Mouse (Mus musculus): ENCODE measurements around the gene Atxn1.
A peak's percentile ranks its signal among the peaks of the same experiment; 100 is the strongest.

The Atxn1 gene

DNA sequence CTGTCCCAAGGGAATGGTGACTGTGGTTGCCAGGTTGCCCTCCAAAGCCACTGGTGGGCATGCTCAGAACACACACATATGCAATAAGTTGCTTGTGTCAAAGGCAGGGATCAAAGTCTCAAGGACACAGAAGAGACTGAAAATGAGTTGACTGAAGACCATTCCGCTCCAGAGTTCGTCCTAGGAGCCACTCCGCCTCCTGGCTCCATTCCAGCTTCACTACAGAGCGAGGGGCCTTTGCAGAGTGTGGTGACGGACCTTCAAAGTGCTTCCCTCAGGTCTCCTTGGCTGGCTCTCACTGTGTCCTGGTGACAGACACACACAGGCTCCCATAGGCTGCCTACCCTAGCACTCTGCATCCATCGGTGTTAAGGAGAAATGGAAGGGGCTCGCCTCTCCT, 411.1 kb downstream of the Atxn1 start:
- DNase-seq = no peak

GRCm38 (mm10) chr13:45547549-45547948, 417.3 kb downstream of the Atxn1 start:
- no peak for DNase-seq

DNA sequence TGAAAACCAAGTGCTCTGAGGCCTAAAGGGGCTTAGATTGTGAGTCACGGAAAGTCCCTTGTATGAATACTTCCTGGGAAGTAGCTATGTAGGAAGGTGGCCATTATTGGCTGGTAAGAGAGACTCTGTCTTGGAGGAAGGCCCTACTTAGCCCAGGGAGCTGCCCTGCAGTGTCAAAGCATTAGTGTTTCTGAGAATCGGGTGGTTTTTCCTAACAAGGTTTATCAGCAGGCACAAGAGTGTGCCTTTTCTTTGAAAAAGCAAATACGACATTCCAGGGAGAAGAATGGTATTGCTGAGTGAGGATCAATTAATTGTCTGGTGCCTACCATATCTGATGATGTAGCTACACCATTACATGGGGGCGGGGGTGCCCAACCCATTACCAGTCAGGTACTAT, 417.9 kb downstream of the Atxn1 start:
- DNase-seq = no peak

DNA sequence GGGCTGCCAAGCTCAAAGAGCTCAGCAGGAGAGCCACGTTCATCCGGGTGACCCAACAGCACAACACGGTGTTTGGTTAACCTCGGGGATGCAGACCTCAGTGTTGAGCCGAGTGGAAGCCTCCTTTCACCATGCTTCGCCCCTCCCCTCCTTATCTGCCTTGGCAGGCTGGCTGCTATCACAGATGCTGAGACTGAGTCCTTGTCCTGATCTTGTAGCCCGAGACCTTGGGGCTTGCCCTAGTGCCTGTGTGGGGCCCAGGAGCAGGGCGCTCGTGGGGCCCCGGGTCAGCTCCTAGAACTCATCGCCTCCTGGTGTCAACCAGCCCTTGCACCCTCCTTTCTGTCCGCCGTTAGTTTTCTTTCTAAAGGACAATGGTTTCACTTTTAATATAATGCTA, 418.8 kb downstream of the Atxn1 start:
- DNase-seq = no peak

DNA sequence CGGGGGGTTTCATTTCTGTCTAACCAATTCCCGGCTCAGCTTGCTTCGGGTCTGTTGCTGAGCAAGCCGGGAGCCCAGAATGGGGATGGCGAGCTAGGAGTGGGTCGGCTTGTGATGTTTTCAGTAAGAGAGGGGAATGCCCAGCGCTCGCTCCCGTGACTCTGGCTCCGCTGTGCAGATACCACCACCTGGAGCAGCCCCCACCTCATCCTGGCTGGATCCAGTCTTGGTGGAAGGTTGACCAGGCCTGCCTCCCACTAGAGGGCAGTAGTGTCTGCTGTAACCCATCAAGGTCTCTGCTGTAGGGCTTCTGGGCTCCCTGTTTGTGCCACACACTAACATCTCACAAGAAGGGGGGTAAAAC, 425.6 kb downstream of the Atxn1 start:
- peak; percentile 90 to 92 for DNase-seq

DNA sequence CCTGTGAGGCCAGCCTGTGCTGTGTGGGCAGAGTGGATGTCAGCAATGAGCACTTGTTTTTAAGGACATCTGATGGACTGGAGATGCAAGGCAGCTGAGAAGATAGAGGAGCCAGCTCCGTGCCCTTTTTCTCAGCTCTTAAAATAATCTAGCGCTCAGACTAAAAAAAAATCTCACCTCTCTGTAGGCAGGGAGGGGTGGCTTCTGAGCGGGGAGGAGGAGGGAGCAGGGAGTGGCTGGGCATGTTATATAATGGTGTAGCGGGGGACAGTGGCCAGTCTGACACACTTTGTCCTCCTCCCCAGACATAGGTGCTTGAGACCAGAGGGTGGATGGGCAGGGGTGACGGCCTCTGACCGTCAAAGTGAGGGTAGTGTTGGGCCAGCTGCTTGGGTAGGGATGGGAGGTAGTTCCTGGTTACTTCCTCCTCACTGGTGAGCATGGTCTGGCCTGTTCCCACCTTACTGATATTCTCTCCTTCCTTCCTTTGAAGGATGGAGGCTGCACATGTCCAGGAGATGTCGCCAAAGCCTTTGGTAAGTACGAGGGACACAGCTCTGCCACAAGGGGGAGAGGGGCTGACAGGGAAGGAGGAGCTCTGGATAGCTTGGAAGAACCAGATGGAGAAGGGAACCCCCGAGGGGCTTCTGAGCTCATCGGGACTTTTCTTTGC, 426.1 kb downstream of the Atxn1 start:
- DNase-seq = peak; percentile 82 to 89

- DNase-seq = peak in 1 of 2 experiments; percentile 49
These were observed 426.7 kb downstream of the Atxn1 start for GRCm38 (mm10) chr13:45538091-45538490.

DNA sequence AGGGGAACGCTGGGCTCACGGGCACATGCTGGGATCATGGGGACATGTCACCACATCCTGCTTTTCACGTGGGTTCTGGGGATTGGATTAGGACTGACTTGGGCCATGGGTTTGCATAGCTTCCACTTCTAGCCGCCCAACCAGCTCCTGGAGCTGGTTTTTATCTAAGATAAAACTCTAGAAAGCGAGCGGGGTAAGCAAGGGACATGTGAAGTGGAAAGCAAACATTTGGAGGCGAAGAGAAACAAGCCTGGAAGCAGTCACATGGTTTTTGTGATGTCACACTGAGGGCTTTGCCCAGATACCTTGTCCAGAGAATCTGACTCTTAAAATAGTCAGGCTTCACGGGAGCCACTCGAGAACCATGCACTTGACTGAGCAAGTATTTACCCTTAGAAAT, 427.7 kb downstream of the Atxn1 start:
- no peak for DNase-seq

- no peak for DNase-seq
These were observed 428.9 kb downstream of the Atxn1 start for GRCm38 (mm10) chr13:45535731-45536453.

DNA sequence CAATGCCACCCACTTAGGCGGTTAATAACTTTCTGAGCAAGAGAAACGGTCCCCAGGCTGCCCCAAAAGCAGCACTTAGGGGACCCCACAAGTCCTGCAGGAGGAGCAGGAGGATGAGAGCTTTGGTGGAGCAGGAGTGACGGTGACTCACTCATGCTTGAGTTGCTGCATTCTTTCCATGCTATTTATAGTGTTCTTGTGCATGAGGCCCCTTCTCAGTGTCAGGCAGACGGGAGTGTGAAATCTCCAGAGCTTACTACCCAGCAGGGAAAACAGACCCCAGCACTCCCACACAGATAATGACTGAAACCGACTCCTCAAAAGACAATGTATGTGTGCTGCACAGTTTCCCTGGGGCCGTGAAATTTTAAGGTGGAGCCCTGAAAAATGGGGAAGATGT, 434.1 kb downstream of the Atxn1 start:
- no peak for DNase-seq

DNA sequence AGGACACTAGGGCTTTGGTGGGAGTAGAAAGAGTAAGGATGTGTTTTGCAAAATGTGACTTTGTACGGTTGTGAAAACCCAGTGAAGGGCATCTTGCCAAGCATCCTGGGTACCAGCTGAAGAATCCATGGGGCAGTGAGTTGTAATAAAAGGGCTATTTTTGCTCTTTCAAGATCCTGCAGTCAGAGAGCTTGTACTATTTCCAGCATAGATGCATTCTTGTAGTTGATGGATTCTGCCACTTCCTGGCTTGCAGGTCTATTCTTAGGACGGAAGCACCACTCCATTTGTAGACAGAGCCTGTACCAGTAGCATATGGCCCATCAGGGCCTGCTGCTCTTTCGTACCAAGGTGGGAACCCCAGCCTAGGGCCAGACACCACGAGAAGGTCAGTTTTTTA, 436.0 kb downstream of the Atxn1 start:
- DNase-seq = peak; percentile 67

- no peak for DNase-seq
These were observed 437.4 kb downstream of the Atxn1 start for GRCm38 (mm10) chr13:45527232-45527964.

- DNase-seq = peak; percentile 65 to 71
These were observed 438.6 kb downstream of the Atxn1 start for GRCm38 (mm10) chr13:45526230-45526629.

- no peak for DNase-seq
These were observed 439.9 kb downstream of the Atxn1 start for GRCm38 (mm10) chr13:45524791-45525435.

GRCm38 (mm10) chr13:45524305-45524704, 440.5 kb downstream of the Atxn1 start:
- peak; percentile 78 for DNase-seq

DNA sequence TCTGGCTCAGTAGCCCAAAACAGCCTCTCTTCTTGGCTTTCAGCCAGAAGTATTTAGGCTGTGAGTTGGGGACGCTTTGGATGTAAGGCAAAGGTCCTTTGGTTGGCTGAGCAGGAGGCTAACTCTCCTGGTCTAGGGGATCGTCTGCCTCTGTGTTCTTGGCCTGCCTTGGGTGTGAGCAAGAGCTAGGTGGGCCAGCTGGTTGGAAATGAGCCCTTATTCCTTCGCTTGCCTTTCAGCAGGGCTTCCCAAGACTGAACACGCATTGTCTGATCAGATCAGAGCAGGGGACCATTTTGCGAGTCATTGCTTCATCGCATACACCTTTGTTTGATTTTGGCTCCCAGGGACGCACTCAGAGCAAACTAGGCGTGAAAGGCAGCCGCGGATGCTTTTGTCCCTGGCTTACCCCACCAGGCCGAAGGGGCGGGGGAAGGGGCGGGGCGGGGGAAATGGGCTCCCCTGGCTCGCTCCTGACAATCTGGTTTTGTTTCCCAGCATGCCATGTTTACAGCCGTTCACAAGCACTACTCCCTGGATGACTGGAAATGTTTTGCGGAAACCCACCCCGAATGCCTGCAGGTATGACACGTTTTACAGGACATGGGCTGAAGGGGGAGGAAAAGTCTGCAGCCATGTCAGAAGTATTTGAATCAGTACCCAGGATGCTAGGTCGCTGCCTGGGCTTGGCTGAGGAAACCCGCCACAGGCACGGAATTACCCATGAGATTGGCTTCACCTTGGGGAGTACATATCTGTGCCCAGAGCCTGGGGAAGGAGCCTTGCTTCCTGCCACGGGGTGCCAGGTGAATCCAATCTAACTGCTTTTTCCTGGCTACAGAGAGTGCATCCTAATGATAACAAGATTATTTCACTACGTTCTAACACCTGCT, 448.1 kb downstream of the Atxn1 start:
- no peak for DNase-seq

DNA sequence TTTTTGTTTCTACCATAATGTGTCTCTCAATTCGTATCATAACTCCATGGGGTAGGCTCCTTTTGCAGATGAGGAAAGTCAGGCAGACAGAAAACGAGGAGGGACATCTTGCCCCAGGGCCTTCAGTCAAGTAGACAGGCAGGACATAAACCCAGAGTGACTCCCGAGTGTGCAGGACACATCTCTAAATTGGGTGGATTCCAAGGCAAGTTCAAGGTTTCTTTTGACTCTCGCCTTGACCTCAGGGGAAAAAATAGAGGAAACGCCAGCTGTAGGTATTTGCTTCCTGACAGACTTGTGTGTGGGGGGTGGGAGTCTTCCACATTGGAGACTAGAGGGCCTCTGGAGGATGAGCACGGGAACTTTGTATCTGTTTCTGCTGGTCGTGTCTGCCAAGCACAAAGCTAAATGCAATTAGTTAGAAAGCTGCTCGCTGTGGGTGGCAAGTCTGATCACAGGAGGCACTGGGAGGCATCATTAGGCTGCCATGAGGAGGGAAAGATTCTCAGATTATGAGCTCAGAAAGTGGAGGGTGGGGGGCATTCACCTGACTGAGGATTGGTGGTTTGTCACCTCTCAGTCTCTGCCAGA, 449.9 kb downstream of the Atxn1 start:
- DNase-seq = no peak

DNA sequence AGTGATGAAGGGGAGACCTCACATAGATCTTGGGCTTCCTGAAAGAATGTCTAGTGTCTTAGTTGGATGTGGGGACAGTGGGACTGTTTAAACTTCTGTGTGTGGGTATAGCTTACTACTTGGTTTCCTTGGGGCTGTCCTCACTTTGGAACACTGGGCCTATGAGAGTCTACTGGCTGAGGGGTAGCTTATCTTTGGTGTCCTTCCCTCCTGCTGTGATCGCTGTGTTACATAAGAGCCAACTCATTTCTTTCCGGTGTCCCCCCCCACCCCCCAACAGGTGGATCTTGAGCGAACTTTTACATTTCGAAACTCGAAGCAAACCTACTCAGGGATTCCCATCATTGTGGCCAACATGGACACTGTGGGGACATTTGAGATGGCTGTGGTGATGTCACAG, 450.7 kb downstream of the Atxn1 start:
- no peak for DNase-seq

DNA sequence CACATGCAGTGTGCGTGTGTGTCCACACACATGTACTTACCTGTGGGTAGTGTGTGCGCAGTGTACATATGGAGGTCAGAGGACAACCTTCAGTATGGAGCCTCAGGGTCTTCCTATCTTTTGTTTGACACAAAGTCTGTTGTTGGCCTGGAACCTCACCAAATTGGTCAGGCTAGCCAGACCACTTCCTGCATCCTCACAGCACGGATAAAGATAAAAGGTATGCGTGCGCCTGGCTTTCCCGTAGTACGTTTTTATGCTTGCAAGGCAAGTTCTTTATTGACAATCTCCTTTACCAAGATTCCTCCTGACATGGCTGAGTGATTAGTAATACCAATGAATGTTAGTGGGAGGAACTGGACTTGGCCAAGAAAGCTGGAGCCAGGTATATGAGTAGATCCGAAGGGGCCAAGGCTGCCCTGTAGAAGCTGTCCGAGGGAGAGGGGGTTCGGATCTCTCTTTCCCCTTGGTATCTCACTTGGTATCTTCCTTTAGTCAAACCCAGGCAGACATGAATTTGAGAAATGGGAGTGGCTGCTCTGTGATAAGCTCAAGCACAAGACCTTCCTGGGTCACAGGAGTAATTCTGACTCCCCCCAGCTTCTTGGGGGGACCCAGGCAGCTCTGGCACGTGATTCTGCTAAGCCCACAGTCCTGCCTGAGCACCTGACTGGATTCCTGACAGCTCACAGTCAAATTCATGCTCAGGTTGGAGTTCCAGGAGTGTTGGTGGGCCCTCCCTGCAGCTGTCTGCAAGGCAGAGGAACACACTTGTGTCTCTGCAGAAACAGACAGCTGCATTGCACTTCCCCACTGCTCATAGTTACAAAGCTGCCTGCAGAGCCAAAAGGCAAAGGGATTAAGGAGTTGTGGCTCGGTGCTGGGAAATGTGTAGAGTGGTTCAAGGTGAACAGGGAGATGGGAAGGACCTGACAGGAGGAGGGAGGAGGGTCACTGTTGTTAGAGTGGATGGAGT, 451.5 kb downstream of the Atxn1 start:
- DNase-seq = no peak

GRCm38 (mm10) chr13:45512531-45512930, 452.3 kb downstream of the Atxn1 start:
- DNase-seq = no peak

All from cerebellum, adult 18-20 months (tissue).